Mouse (Mus musculus) liver, embryonic 11.5 days (tissue): ENCODE data around the gene Mrpl9. TPM values are rescaled to one million over a fixed set of nuclear protein-coding genes. Genes with fewer than 3 reads are reported as not detected.

ENCODE experiments used
- ATAC-seq: fragments of 200-750 bp; cut with Nextera tagmentation; replicated peaks from 2 replicates; pipeline ENCODE4 v1.8.0; 2017; ENCODE audit warnings: moderate number of reproducible peaks, mild to moderate bottlenecking, moderate TSS enrichment, moderate library complexity; ENCODE audit not compliant: low FRiP score
- DNase-seq: peaks from one replicate; pipeline ENCODE4 v3.0.0-alpha.2; 2017; ENCODE audit warnings: low spot score
- H3K27ac ChIP-seq: fragments of 300-500 bp; sonication (generic); 2 replicates; pipeline ENCODE4 v1.5.1; 2014; ENCODE audit warnings: mild to moderate bottlenecking, low read depth, low read length, control low read depth
- H3K27me3 ChIP-seq: fragments of 300-500 bp; sonication (generic); replicated peaks from 2 replicates; pipeline ENCODE4 v1.6.1; 2014; ENCODE audit warnings: low read length, mixed read lengths; ENCODE audit not compliant: control insufficient read depth, insufficient read depth
- H3K36me3 ChIP-seq: fragments of 300-500 bp; sonication (generic); 2 replicates; pipeline ENCODE4 v1.6.1; 2014; ENCODE audit warnings: mild to moderate bottlenecking, low read length, moderate library complexity, mixed read lengths; ENCODE audit not compliant: control insufficient read depth, insufficient read depth
- H3K4me1 ChIP-seq: fragments of 300-500 bp; sonication (generic); replicated peaks from 2 replicates; pipeline ENCODE4 v1.6.1; 2014; ENCODE audit warnings: low read length, mixed read lengths; ENCODE audit not compliant: control insufficient read depth, insufficient read depth
- H3K4me2 ChIP-seq: fragments of 300-500 bp; sonication (generic); 2 replicates; pipeline ENCODE4 v1.6.1; 2014; ENCODE audit warnings: mild to moderate bottlenecking, control low read depth, moderate library complexity
- H3K4me3 ChIP-seq: fragments of 300-500 bp; sonication (generic); 2 replicates; pipeline ENCODE4 v1.5.1; 2014; ENCODE audit warnings: low read depth, low read length, control low read depth
- H3K9ac ChIP-seq: fragments of 300-500 bp; sonication (generic); 2 replicates; pipeline ENCODE4 v1.6.1; 2014; ENCODE audit warnings: low read depth, low read length, control low read depth
- H3K9me3 ChIP-seq: fragments of 300-500 bp; sonication (generic); 2 replicates; pipeline ENCODE4 v1.6.1; 2016; ENCODE audit warnings: low read length, inconsistent platforms, mixed read lengths; ENCODE audit not compliant: control insufficient read depth
- WGBS: fragments of 180-500 bp; shearing (Covaris S2); extraction: QIAGEN DNeasy Blood & Tissue Kit; methylation state at CpG from one replicate; pipeline ENCODE4 v1.1.7; 2014; 5-methylcytosine and 5-hydroxymethylcytosine counted together
- polyA plus RNA-seq: library from polyadenylated mRNA; unstranded; fragments of >200 nt; fragmentation: Nextera tagmentation; extraction: Ambion mirVana; gene quantifications from 2 replicates; pipeline ENCODE4 v1.2.1, GENCODE M21; 2014

Mrpl9 gene
- polyA plus RNA-seq, 1 experiment from 2014 or later, result 87.3 TPM

- no peak for ATAC-seq
- H3K4me1 ChIP-seq, result no peaks in the 10 kb centered on the region; the same call in 1 of the 2 replicates
- 75% methylated on average over 17 of the region's 17 CpGs for WGBS
Measured at GRCm38 (mm10) chr3:94482764-94483385, 39.8 kb downstream of the Mrpl9 start.

GRCm38 (mm10) chr3:94483790-94484439, 40.8 kb downstream of the Mrpl9 start:
- Histone ChIP-seq H3K9me3 (no peaks in the 10 kb centered on the region), H3K9ac (no peak overlapping the region), H3K36me3 (no peaks in the 10 kb centered on the region), H3K27me3 (peaks cover 29% of the 10 kb centered on the region), H3K4me3 (no peak overlapping the region), H3K4me2 (no peak overlapping the region), H3K4me1 (no peaks in the 10 kb centered on the region), H3K27ac (no peak overlapping the region)
- WGBS, result 37% methylated on average over 20 of the region's 20 CpGs
- DNase-seq (no peak), ATAC-seq (no peak)

More at GRCm38 (mm10) chr3:94482764-94483385, 39.8 kb downstream of the Mrpl9 start:
- no peak for DNase-seq
- Histone ChIP-seq H3K36me3 (no peaks in the 10 kb centered on the region), H3K4me3 (no peak overlapping the region), H3K27me3 (peaks cover 36% of the 10 kb centered on the region), H3K9me3 (no peaks in the 10 kb centered on the region), H3K4me2 (no peak overlapping the region), H3K9ac (no peak overlapping the region), H3K27ac (no peak overlapping the region)

GRCm38 (mm10) chr3:94485922-94486321, 42.8 kb downstream of the Mrpl9 start:
- DNase-seq (no peak), ATAC-seq (no peak)
- Histone ChIP-seq H3K27me3 (peaks cover 9% of the 10 kb centered on the region), H3K9me3 (no peaks in the 10 kb centered on the region), H3K4me3 (no peak overlapping the region), H3K27ac (no peak overlapping the region), H3K9ac (no peak overlapping the region), H3K4me2 (no peak overlapping the region), H3K4me1 (no peaks in the 10 kb centered on the region), H3K36me3 (no peaks in the 10 kb centered on the region)
- WGBS, result 79% methylated on average over 7 of the region's 7 CpGs

- ATAC-seq, result no peak
- Histone ChIP-seq H3K36me3 (no peaks in the 10 kb centered on the region), H3K9ac (no peak overlapping the region), H3K4me3 (no peak overlapping the region), H3K27ac (no peak overlapping the region), H3K4me1 (no peaks in the 10 kb centered on the region), H3K4me2 (no peak overlapping the region), H3K27me3 (no peaks in the 10 kb centered on the region), H3K9me3 (no peaks in the 10 kb centered on the region)
- 73% methylated on average over 6 of the region's 6 CpGs for WGBS
- no peak for DNase-seq
Measured at GRCm38 (mm10) chr3:94487581-94487980, 44.5 kb downstream of the Mrpl9 start.

GRCm38 (mm10) chr3:94497162-94497561, 54.0 kb downstream of the Mrpl9 start:
- H3K4me2 ChIP-seq, result no peak overlapping the region
- no peak for ATAC-seq

More at GRCm38 (mm10) chr3:94497162-94497561, 54.0 kb downstream of the Mrpl9 start:
- no peak overlapping the region for H3K4me3 ChIP-seq
- peaks cover 2% of the 10 kb centered on the region; the same call in 1 of the 2 replicates for H3K36me3 ChIP-seq
- no peaks in the 10 kb centered on the region for H3K4me1 ChIP-seq
- no peak overlapping the region for H3K27ac ChIP-seq
- no peaks in the 10 kb centered on the region for H3K27me3 ChIP-seq
- DNase-seq, result no peak
- H3K9me3 ChIP-seq, result no peaks in the 10 kb centered on the region
- H3K9ac ChIP-seq, result no peak overlapping the region
- 88% methylated on average over 4 of the region's 4 CpGs for WGBS

Other genes starting within 250 kb of the Mrpl9 start
- gene Gm5286, start 246.6 kb upstream of the Mrpl9 start, polyA plus RNA-seq, result not detected in 2 replicates
- not detected in 2 replicates for gene Gm4778, start 179.3 kb upstream of the Mrpl9 start, polyA plus RNA-seq
- gene Them4, start 133.2 kb upstream of the Mrpl9 start, polyA plus RNA-seq, result 4.7 and 6.2 TPM in 2 replicates
- not detected in 2 replicates for gene Them5, start 101.2 kb upstream of the Mrpl9 start, polyA plus RNA-seq
- 0.25 TPM in 1 of 2 replicates, not detected in the other for gene C2cd4d, start 80.9 kb upstream of the Mrpl9 start, polyA plus RNA-seq
- 0.43 and 1.0 TPM in 2 replicates for gene Rorc, start 70.5 kb upstream of the Mrpl9 start, polyA plus RNA-seq
- 0.05 TPM in 1 of 2 replicates, not detected in the other for gene Lingo4, start 44.8 kb upstream of the Mrpl9 start, polyA plus RNA-seq
- 10.4 and 11.4 TPM in 2 replicates for gene Tdrkh, start 30.0 kb upstream of the Mrpl9 start, polyA plus RNA-seq
- gene Oaz3, start 597 bp downstream of the Mrpl9 start, polyA plus RNA-seq, result 0.51 and 0.53 TPM in 2 replicates
- 2.9 and 3.8 TPM in 2 replicates for gene Celf3, start 35.0 kb downstream of the Mrpl9 start, polyA plus RNA-seq
- gene Riiad1, start 37.0 kb downstream of the Mrpl9 start, polyA plus RNA-seq, result 0.53 TPM in 1 of 2 replicates, not detected in the other
- gene Snx27, start 139.4 kb downstream of the Mrpl9 start, polyA plus RNA-seq, result 24.4 and 24.7 TPM in 2 replicates
- not detected in 2 replicates for gene Gm10972, start 199.8 kb downstream of the Mrpl9 start, polyA plus RNA-seq
- gene Tuft1, start 215.6 kb downstream of the Mrpl9 start, polyA plus RNA-seq, result 7.7 and 8.8 TPM in 2 replicates